Mouse (Mus musculus) megakaryocyte, embryonic 14.5 days (primary cell): ENCODE data around the gene Gria1.

ENCODE experiments used
- FLI1 ChIP-seq: IDR thresholded peaks from 2 replicates; pipeline ENCODE4 v1.6.1; 2012; ENCODE audit warnings: low read length, inconsistent platforms, mixed read lengths
- GATA1 ChIP-seq: IDR thresholded peaks from 3 replicates; pipeline ENCODE4 v1.6.1; 2012; ENCODE audit warnings: mixed read lengths, low read length, inconsistent platforms, borderline replicate concordance

- TF ChIP-seq FLI1 (no peak), GATA1 (no peak)
These were observed 103.2 kb downstream of the Gria1 start for GRCm38 (mm10) chr11:57114410-57114809.
